Mouse (Mus musculus): ENCODE results near the gene Asb18. TPM values are rescaled to one million over a fixed set of nuclear protein-coding genes. Genes with fewer than 3 reads are reported as not detected.

Asb18 gene
- polyA plus RNA-seq, 1 experiment from 2014 or later: 0.26 TPM

Other genes starting within 250 kb of the Asb18 start
- 0.17 and 0.39 TPM in 2 replicates for gene Gbx2, start 83.5 kb downstream of the Asb18 start, polyA plus RNA-seq (2014; fragmentation: Nextera tagmentation; extraction: Ambion mirVana)
- not detected in 2 replicates for gene Iqca, start 138.7 kb upstream of the Asb18 start, polyA plus RNA-seq (2014; fragmentation: Nextera tagmentation; extraction: Ambion mirVana)
- gene Ackr3, start 189.3 kb upstream of the Asb18 start, polyA plus RNA-seq (2014; fragmentation: Nextera tagmentation; extraction: Ambion mirVana): 45.3 and 50.2 TPM in 2 replicates

Measured in heart, embryonic 11.5 days (tissue).